Mouse (Mus musculus): ENCODE results near the gene Hfe2.
A peak's percentile ranks its signal among the peaks of the same experiment; 100 is the strongest.
"Not testable (repeated sequence)": the region's sequence is repeated elsewhere in the genome, so short reads cannot be mapped to it uniquely, and the experiment has no call there.

Hfe2 gene

DNA sequence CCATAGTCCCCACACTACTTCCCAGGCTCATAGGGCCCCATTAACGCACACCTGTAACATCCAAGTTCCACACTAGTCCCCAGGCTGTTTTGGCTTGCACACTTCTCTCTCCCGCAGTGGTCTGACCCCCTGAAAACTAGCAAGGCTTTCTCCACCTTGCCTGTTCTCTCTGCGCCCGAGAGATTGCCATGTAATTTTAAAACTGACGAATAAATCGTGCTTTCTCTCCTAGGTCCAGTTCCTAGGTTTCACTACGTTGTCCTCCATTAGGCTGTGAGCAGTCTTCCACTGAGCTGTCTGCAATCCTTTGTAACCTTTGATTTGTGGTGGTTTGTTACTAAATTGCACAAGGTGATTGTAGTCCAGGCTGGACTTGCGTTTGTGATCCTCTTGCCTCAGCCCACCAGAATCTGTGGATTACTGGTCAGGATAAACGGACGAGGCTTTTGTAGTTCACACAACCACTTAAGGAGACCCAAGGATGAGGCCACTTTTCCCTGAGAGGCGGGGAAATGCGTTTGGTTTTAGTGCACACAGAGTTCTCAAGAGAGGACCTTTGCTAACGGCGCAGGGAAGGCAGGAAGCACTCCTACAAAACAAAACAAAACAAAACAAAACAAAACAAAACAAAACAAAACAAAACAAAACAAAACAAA, 28.2 kb upstream of the Hfe2 start:
- DNase-seq = not testable (repeated sequence)

- DNase-seq = peak; percentile 81
Measured at GRCm38 (mm10) chr3:96497451-96498028, 27.4 kb upstream of the Hfe2 start.

DNA sequence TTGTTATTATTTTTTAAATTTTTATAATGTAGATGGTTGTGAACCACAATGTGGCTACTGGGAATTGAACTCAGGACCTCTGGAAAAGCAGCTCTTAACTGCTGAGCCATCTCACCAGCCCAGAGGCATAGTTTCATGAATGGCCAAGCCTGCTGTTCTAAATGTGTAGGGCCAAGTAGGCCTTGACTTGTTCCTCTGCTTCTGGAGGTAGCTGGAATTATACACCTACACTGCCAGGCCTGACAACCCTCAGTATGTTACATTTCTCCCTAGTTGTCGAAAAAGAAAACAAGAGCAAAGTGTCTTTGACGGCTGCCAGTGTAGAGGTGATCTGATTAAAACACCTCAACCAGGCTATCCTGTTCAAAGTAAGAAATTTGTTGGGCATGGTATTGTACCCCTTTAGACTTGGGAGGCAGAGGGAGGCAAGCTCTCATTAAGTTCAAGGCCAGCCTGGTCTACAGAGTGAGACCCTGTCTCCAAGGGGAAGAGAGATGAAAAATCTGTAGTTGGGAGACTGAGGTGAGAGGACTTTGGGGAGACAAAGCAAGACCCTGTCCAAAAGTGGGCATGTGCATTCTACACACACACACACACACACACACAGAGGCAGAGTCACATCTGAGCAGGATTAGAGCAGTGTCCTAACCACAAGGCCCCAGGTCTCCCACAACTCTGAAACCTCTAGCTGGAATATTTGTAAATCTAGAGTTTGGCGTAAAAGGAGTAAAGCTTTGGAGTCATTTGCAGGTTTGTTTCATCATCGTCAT, 26.3 kb upstream of the Hfe2 start:
- no peak for DNase-seq

GRCm38 (mm10) chr3:96499481-96500288, 25.3 kb upstream of the Hfe2 start:
- DNase-seq = peak; percentile 82

GRCm38 (mm10) chr3:96500289-96500621, 24.7 kb upstream of the Hfe2 start:
- DNase-seq = peak; percentile 88

DNA sequence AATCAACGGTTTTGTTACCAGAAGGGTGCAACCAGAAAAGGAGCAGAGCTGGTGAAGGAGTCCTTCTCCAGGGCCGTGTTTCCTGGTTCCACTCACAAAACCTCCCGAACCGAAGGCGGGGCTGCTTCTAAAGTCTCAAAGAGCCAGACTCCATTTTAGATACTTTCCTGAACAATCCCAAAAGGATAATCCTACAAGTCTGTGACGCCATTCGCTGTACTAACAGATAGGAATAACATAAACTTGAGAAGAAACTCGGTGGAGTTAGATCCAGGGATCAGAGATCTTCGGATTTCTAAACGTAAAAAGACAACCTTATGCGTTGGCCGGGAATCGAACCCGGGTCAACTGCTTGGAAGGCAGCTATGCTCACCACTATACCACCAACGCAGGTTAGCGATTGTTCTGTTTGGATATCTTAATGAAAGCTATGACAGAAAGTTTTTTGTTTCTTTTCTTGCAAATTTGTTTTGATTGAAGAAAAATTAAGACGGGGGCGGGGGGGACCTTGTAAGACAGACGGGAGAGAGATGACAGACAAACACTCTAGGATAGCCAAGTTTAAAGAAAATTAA, 24.2 kb upstream of the Hfe2 start:
- peak; percentile 85 for DNase-seq

DNA sequence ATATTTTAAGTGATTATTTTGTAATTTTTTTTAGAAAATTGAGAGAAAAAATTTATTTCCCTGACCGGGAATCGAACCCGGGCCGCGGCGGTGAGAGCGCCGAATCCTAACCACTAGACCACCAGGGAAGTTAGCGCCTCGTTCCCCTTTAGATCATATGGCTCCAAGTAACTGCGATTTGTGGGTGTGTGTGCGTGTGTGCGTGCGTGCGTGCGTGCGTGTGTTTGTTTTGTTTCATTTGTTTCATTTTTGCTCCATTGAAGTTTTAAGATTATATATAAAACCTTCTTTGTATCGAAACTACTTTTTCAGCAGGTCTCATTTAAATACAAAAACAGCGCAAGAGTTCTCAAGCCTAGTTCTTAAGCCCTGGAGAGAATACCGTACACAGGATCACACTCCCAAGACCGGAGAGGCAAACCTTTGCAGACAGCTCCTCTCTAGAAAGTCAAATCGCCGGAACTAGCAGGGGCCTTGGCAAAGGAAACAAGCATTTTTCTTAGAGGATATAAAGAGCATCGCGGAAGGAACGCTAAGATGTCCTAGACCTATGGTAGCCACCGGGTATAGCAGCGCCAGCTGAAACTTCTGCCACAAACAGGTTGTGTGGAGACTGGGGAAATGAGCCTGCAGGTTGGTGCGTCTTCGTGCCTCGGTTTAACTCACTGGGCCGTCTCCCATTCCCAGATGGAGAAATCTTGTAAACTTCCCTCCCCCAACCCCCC, 23.4 kb upstream of the Hfe2 start:
- DNase-seq = peak; percentile 88

DNA sequence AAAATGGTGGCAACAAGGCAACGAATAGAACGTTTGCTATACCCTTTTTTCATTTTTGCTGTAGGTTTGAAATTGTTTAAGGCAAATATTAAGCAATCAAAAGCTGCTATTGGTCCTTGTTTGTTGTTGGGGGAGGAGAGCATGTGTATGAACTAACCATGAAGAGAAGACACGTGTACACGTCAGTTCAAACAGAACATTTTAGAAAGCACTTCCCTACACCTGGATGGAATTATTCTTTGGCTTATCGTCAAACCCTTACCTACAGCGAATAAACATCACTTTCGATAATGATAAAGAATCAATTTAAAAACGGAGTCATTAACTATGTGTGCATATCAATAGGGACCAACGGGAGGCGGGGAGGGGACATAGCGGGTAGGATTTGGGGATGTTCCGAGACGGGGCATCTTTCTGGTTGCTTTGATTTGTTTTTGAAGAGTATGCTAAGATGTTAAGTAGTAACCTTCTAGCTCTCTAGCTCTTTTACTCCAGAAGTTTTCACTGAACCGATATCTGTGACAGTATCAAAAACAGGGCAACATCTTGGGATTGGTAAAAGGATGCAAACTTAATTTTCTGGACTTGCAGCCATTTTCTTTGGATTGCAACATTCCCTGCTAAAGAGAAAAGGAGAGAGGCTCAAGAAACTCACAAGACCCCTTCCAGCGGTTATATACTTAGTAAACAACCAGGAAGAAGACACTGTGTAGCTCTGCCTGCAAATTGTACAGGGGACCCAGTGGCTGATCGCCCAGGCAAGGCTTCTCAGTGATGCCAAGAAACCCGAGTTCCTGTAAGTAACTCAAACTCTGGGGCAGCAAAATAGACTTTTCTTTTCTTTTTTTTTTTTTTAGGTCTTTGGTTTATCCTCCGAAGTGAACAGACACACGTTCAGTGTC, 22.5 kb upstream of the Hfe2 start:
- no peak for DNase-seq

- DNase-seq = peak; percentile 91
Measured at GRCm38 (mm10) chr3:96503083-96503450, 21.9 kb upstream of the Hfe2 start.

DNA sequence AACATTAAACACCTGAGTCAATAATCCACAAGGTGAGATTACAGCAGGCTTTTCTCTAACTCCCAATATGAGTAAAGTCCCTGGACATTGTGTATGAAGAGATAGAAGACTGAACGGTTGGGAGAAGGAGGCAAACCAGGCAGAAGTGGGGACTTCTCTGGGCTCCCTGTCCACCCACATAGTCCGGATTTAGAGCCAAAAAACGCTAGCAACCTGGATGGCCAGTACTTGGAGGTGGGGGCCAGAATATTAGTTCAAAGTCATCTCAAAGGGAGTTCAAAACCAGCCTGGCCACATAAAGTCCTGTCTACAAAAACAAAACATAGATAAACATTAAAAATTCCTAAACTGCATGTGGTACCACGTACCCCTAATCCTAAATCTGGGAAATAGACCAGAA, 21.0 kb upstream of the Hfe2 start:
- no peak for DNase-seq

DNA sequence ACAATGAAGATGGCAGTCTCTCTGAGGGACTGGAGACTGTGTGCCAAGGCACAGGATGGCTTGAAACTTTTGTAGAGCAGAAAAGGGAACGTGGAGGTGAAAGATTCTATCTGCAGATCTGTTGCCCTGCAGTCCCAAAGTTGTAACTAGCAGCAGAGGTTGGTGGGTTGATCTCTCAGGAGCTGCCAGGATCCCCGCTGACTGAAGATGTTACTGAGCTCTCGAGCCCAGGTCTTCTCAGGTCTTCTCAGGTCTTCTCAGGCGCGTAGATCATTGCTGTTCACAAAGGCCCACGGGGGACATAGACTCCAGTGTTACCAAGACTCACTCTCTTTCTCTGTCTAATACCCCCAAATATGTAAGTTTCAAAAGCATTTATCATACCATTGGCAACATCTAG, 20.0 kb upstream of the Hfe2 start:
- no peak for DNase-seq

GRCm38 (mm10) chr3:96506396-96507047, 18.4 kb upstream of the Hfe2 start:
- no peak for DNase-seq

DNA sequence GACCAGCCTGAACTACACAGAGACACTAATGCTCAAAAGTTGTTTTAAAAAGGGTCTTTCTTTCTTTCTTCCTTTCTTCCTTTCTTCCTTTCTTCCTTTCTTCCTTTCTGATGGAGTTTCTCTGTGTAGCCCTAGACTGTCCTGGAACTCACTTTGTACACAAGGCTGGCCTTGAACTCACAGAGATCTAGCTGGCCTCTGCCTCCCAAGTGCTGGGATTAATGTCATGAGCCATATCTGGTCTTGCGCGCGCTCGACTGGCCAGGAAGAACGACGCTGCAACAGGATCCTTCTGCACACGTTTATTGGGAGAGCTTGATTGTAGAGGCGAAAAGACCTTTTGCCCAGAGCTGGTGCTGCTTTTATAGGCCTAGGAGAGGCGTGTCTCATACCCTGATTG, 17.0 kb upstream of the Hfe2 start:
- DNase-seq = not testable (repeated sequence)

GRCm38 (mm10) chr3:96520171-96520570, 4.8 kb upstream of the Hfe2 start:
- DNase-seq = no peak

DNA sequence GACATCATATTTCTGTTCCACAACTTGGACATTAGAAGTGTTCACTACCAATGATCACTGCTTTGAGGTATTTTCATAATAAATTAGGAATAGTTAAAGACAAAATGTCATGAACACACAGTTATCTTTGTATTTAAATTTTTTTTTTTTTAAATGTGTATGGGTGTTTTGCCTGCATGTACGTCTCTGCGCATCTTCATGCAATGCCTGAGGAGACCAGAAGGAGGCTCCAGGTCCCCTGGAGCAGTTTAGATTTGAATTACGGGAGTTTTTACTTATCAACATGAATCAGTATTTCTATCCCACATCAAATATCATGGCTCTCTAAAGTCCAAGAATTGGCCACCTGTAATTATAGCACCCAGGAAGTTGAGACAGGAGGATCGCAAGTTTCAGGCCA, 2.8 kb upstream of the Hfe2 start:
- DNase-seq = peak; percentile 41

- no peak for DNase-seq
Measured at GRCm38 (mm10) chr3:96524028-96524810, 753 bp upstream of the Hfe2 start.

- no peak for DNase-seq
Measured at GRCm38 (mm10) chr3:96526013-96526762, 1.2 kb downstream of the Hfe2 start.

DNA sequence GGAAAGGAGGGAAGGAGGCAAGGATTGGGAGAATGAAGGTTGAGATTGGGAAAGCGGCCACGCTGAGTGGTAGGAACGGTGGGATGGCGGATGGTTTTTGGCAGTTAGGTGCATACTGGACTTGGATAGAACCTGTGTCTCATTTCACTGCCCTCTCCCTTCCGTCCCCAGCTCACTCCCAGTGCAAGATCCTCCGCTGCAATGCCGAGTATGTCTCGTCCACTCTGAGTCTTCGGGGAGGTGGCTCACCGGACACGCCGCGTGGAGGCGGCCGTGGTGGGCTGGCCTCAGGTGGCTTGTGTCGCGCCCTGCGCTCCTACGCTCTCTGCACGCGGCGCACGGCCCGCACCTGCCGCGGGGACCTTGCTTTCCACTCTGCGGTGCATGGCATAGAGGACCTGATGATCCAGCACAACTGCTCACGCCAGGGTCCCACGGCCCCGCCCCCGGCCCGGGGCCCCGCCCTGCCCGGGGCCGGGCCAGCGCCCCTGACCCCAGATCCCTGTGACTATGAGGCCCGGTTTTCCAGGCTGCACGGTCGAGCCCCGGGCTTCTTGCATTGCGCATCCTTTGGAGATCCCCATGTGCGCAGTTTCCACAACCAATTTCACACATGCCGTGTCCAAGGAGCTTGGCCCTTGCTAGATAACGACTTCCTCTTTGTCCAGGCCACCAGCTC, 2.0 kb downstream of the Hfe2 start:
- peak; percentile 68 for DNase-seq

- DNase-seq = no peak
Measured at GRCm38 (mm10) chr3:96528506-96528905, 3.5 kb downstream of the Hfe2 start.

Data from embryo, embryonic 11 days (tissue).